Mouse (Mus musculus) CD4-positive, CD25-positive, alpha-beta regulatory T cell (primary cell): Measurements from ENCODE around the gene Psma7. TPM values are rescaled to one million over a fixed set of nuclear protein-coding genes. Genes with fewer than 3 reads are reported as not detected.

Experiments used
- polyA plus RNA-seq: library from polyadenylated mRNA; unstranded; fragments of 100-300 nt; shearing (Covaris generic); gene quantifications from one replicate; pipeline ENCODE4 v1.2.1, GENCODE M21; 2017

The Psma7 gene
- 427 TPM for polyA plus RNA-seq

GRCm38 (mm10) chr2:180042256-180042857 lies at the start of gene Psma7, which contains the start of gene Ss18l1:
Gene Psma7 (minus strand): TSS chr2:180042433.
Gene Ss18l1 (plus strand): TSS chr2:180042509.

GRCm38 (mm10) chr2:180070481-180071453 lies 28.5 kb upstream of the Psma7 start, which contains the start of gene Mtg2:
Gene Mtg2 (plus strand): TSS chr2:180070588.

GRCm38 (mm10) chr2:180024401-180025098 lies 17.7 kb downstream of the Psma7 start, which contains the start of gene Lsm14b:
Gene Lsm14b (plus strand): TSS chr2:180024987.

Other genes with a start within 250 kb of the Psma7 start
- 22.0 TPM for gene Taf4, start 65.8 kb downstream of the Psma7 start, polyA plus RNA-seq
- 18.4 TPM for gene Lsm14b, start 17.4 kb downstream of the Psma7 start, polyA plus RNA-seq
- 4.2 TPM for gene Ss18l1, start 76 bp upstream of the Psma7 start, polyA plus RNA-seq
- 59.0 TPM for gene Mtg2, start 28.2 kb upstream of the Psma7 start, polyA plus RNA-seq
- gene Hrh3, start 62.1 kb upstream of the Psma7 start, polyA plus RNA-seq: not detected
- gene Osbpl2, start 76.9 kb upstream of the Psma7 start, polyA plus RNA-seq: 48.9 TPM
- gene Adrm1, start 129.1 kb upstream of the Psma7 start, polyA plus RNA-seq: 155 TPM
- gene Lama5, start 183.4 kb upstream of the Psma7 start, polyA plus RNA-seq: 0.54 TPM
- gene Rps21, start 214.9 kb upstream of the Psma7 start, polyA plus RNA-seq: 535 TPM
- gene Cables2, start 231.1 kb upstream of the Psma7 start, polyA plus RNA-seq: 58.6 TPM
- gene Rbbp8nl, start 247.4 kb upstream of the Psma7 start, polyA plus RNA-seq: 0.07 TPM